Mouse (Mus musculus) mouse trophoblast stem cell (cell line): ENCODE results near the gene Metrnl.

ENCODE experiments used
- in situ Hi-C, 2 experiments: fragments of 300-500 bp; cut with MseI, MboI; formaldehyde crosslinking; loops; 2 replicates in 1 of 2; 3 replicates in 1 of 2; pipeline ENCODE4 v1.15.1; 2025

Gene Metrnl

GRCm38 (mm10) chr11:121734184-121734583 lies 32.8 kb downstream of the Metrnl start:
- in situ Hi-C loops = no loop called here

DNA sequence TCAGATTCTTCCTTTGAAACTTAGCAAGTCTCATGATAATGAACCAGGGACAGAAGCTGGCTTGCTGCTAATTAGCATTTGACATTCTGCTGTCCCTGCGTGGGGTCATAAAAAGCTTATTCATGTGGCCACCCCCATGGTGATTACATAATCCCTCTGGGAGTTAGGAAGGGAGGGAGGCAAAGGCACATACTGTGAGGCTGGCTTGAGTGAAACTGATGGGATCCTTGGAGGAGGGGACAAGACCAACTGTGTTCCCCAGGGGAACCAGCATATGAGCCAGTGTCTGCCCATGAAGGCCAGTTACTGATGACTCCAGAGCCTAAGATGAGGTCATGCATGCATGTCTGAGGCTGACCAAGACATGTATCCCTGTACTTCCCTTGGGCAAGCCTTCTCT lies 33.5 kb downstream of the Metrnl start:
- in situ Hi-C loops = no loop called here

DNA sequence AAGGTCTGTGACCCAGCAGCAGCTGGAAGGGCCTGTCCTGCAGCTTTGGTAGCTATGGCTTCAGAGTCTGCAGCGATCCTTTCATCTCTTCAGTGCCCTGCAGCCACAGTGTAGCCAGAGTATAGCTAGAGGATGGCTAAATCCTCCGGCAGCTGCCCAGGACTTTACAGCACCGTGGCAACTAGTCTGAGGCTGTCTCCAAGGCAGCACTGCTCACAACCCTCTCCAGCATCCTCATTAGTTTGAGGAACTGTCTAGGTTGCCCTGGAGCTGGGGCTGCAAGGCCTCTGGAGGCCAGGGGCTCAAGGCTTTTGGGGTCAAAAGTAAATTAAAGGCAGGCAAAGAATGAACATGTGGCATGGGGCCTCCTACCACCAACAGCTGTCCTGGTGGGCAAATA lies 37.3 kb downstream of the Metrnl start:
- in situ Hi-C loops = no loop called here

GRCm38 (mm10) chr11:121740906-121741305 lies 39.6 kb downstream of the Metrnl start:
- in situ Hi-C loops = no loop called here

- in situ Hi-C loops = no loop called here
Observed at GRCm38 (mm10) chr11:121741433-121741832, 40.1 kb downstream of the Metrnl start.

DNA sequence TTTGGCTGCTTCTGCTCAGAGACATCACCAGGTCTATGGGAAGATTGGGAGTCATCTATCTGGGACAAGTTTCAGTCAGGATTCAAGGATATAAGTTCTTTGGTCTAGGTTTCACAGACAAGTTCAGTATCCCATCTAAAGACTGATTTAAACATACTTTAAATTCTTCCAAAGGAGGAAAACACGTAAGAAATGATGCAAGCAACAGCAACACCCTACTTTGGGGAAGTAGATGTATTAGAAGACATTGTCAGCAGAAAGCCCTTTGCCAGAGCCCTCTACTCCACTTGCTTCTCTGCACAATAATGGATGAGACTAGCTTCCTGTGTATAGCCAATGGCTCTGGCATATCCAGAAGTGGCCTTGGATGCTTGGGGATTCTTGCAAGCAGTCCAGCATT lies 41.8 kb downstream of the Metrnl start:
- in situ Hi-C loops = no loop called here

- in situ Hi-C loops = no loop called here
Observed at GRCm38 (mm10) chr11:121743915-121744628, 42.7 kb downstream of the Metrnl start.

DNA sequence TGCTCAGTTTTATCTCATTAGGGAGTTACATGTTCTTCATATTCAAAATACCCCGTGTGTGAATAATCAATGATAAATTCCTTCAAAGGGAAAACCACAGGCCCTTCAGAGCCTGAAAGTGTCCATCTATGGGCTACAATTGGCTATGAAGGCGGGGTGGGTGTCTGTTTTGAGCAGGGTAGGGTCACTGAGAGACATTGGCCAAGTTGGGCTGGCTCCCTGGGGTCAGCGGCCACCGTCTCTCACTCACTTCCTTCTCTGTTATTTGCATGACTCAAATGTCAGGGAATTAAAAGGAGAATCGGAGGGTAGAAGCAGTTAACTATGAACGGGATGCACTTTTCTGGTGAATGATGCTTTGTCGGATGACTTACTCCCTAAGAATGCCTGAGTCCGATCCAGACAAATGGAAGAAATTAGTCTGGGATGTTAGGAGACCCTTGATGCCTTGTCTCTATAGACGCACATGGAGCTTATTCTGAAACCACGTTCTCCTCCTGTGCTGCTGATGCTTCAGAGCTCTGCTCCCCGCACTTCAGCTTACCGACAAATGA lies 45.7 kb downstream of the Metrnl start:
- in situ Hi-C loops = no loop called here

GRCm38 (mm10) chr11:121748003-121748684 lies 46.8 kb downstream of the Metrnl start:
- in situ Hi-C loops = no loop called here
